Mouse (Mus musculus) liver, adult 2 months (tissue): ENCODE measurements around the gene Scap.

Source experiments
- CTCF ChIP-seq: fragments of 200-500 bp; IDR thresholded peaks from 2 replicates; pipeline ENCODE4 v1.5.1; 2011; ENCODE audit warnings: low read depth, low read length, control low read depth
- POLR2A ChIP-seq: fragments of 200-500 bp; IDR thresholded peaks from 2 replicates; pipeline ENCODE4 v1.6.1; 2011; ENCODE audit warnings: low read length, control low read depth; ENCODE audit not compliant: insufficient read depth; ENCODE audit errors: extremely low read depth

GRCm38 (mm10) chr9:110293873-110294415 lies 39.1 kb upstream of the Scap start:
- TF ChIP-seq CTCF (no peak), POLR2A (no peak)
